Mouse (Mus musculus) heart, embryonic 13.5 days (tissue): ENCODE measurements at regions not wholly inside any gene's neighbourhood (a gene's known extent, or its start where the extent isn't known, plus 50 kb on each side); places are given as distances from the start of the nearest gene placed in this dataset.

ENCODE experiments used
- ATAC-seq: fragments of 200-750 bp; cut with Nextera tagmentation; 2 replicates; pipeline ENCODE4 v1.8.0; 2017; ENCODE audit warnings: moderate TSS enrichment; ENCODE audit not compliant: insufficient number of reproducible peaks, low FRiP score, low TSS enrichment; ENCODE audit errors: extremely low read depth
- H3K27ac ChIP-seq: fragments of 300-500 bp; sonication (generic); replicated peaks from 2 replicates; pipeline ENCODE4 v1.5.1; 2015; ENCODE audit warnings: moderate library complexity, mild to moderate bottlenecking, inconsistent platforms
- H3K27me3 ChIP-seq: fragments of 300-500 bp; sonication (generic); replicated peaks from 2 replicates; pipeline ENCODE4 v1.6.1; 2015; ENCODE audit warnings: mild to moderate bottlenecking, inconsistent platforms
- H3K36me3 ChIP-seq: fragments of 300-500 bp; sonication (generic); 2 replicates; pipeline ENCODE4 v1.6.1; 2015; ENCODE audit warnings: mild to moderate bottlenecking, inconsistent platforms
- H3K4me1 ChIP-seq: fragments of 300-500 bp; sonication (generic); 2 replicates; pipeline ENCODE4 v1.6.1; 2015; ENCODE audit warnings: inconsistent platforms
- H3K4me2 ChIP-seq: fragments of 300-500 bp; sonication (generic); 2 replicates; pipeline ENCODE4 v1.6.1; 2015; ENCODE audit warnings: inconsistent platforms, mild to moderate bottlenecking, moderate library complexity
- H3K4me3 ChIP-seq: fragments of 300-500 bp; sonication (generic); 2 replicates; pipeline ENCODE4 v1.5.1; 2015; ENCODE audit warnings: moderate library complexity, mild to moderate bottlenecking, inconsistent platforms
- H3K9ac ChIP-seq: fragments of 300-500 bp; sonication (generic); 2 replicates; pipeline ENCODE4 v1.6.1; 2015; ENCODE audit warnings: inconsistent platforms, mild to moderate bottlenecking, moderate library complexity
- H3K9me3 ChIP-seq: fragments of 300-500 bp; sonication (generic); 2 replicates; pipeline ENCODE4 v1.6.1; 2016; ENCODE audit warnings: inconsistent platforms
- WGBS: fragments of 180-500 bp; shearing (Covaris S2); methylation state at CpG from one replicate; pipeline ENCODE4 v1.1.7; 2015; ENCODE audit warnings: mixed read lengths; 5-methylcytosine and 5-hydroxymethylcytosine counted together

GRCm38 (mm10) chr12:77807674-77808073 is 386.4 kb upstream of the Gm6657 start:
- Histone ChIP-seq H3K27ac (no peak overlapping the region), H3K9ac (no peak overlapping the region), H3K36me3 (no peaks in the 10 kb centered on the region), H3K4me1 (no peaks in the 10 kb centered on the region), H3K27me3 (no peaks in the 10 kb centered on the region), H3K4me3 (no peak overlapping the region), H3K4me2 (no peak overlapping the region), H3K9me3 (no peaks in the 10 kb centered on the region)
- ATAC-seq = no peak
- 81% methylated on average over 7 of the region's 7 CpGs for WGBS

- H3K4me3 ChIP-seq = no peak overlapping the region
- no peak for ATAC-seq
- H3K27ac ChIP-seq = no peak overlapping the region
- no peaks in the 10 kb centered on the region for H3K4me1 ChIP-seq
- WGBS = 51% methylated on average over 2 of the region's 2 CpGs
- H3K36me3 ChIP-seq = no peaks in the 10 kb centered on the region
- H3K9me3 ChIP-seq = no peaks in the 10 kb centered on the region
- H3K9ac ChIP-seq = no peak overlapping the region
- H3K27me3 ChIP-seq = no peaks in the 10 kb centered on the region
- H3K4me2 ChIP-seq = no peak overlapping the region
Observed at GRCm38 (mm10) chr12:77811276-77811675, 382.8 kb upstream of the Gm6657 start.

- Histone ChIP-seq H3K9me3 (no peaks in the 10 kb centered on the region), H3K4me2 (no peak overlapping the region), H3K4me1 (no peaks in the 10 kb centered on the region), H3K9ac (no peak overlapping the region), H3K27ac (no peak overlapping the region), H3K36me3 (no peaks in the 10 kb centered on the region), H3K27me3 (no peaks in the 10 kb centered on the region), H3K4me3 (no peak overlapping the region)
- ATAC-seq = no peak
- 87% methylated on average over 16 of the region's 16 CpGs for WGBS
Observed at GRCm38 (mm10) chr12:77819456-77819855, 374.6 kb upstream of the Gm6657 start.

GRCm38 (mm10) chr12:77823381-77824030 is 370.5 kb upstream of the Gm6657 start:
- Histone ChIP-seq H3K9me3 (peaks cover 8% of the 10 kb centered on the region), H3K9ac (no peak overlapping the region), H3K36me3 (no peaks in the 10 kb centered on the region), H3K4me3 (no peak overlapping the region), H3K4me1 (no peaks in the 10 kb centered on the region), H3K27me3 (no peaks in the 10 kb centered on the region), H3K4me2 (no peak overlapping the region), H3K27ac (no peak overlapping the region)
- WGBS = 21% methylated on average over 3 of the region's 3 CpGs
- no peak for ATAC-seq

- no peak for ATAC-seq
- Histone ChIP-seq H3K27me3 (no peaks in the 10 kb centered on the region), H3K4me2 (no peak overlapping the region), H3K9me3 (no peaks in the 10 kb centered on the region), H3K4me1 (no peaks in the 10 kb centered on the region), H3K36me3 (no peaks in the 10 kb centered on the region), H3K9ac (no peak overlapping the region), H3K27ac (no peak overlapping the region), H3K4me3 (no peak overlapping the region)
- 93% methylated on average over 9 of the region's 9 CpGs for WGBS
Observed at GRCm38 (mm10) chr12:77833411-77834169, 360.5 kb upstream of the Gm6657 start.

GRCm38 (mm10) chr12:77834891-77835290 is 359.2 kb upstream of the Gm6657 start:
- H3K4me3 ChIP-seq = no peak overlapping the region
- no peak overlapping the region for H3K27ac ChIP-seq
- ATAC-seq = no peak
- H3K4me2 ChIP-seq = no peak overlapping the region
- H3K36me3 ChIP-seq = no peaks in the 10 kb centered on the region
- H3K27me3 ChIP-seq = no peaks in the 10 kb centered on the region
- WGBS = 59% methylated on average over 1 of the region's 1 CpGs
- H3K4me1 ChIP-seq = no peaks in the 10 kb centered on the region
- no peak overlapping the region for H3K9ac ChIP-seq
- H3K9me3 ChIP-seq = no peaks in the 10 kb centered on the region

GRCm38 (mm10) chr12:77836231-77836630 is 357.8 kb upstream of the Gm6657 start:
- Histone ChIP-seq H3K4me1 (0 out of 2 replicates have a peak, but pooled peaks cover 2% of the 10 kb centered on the region), H3K27ac (no peak overlapping the region), H3K27me3 (no peaks in the 10 kb centered on the region), H3K4me2 (no peak overlapping the region), H3K9ac (no peak overlapping the region), H3K9me3 (no peaks in the 10 kb centered on the region), H3K36me3 (no peaks in the 10 kb centered on the region), H3K4me3 (no peak overlapping the region)
- 66% methylated on average over 2 of the region's 2 CpGs for WGBS
- no peak for ATAC-seq

- Histone ChIP-seq H3K4me1 (peaks cover 6% of the 10 kb centered on the region; the same call in 1 of the 2 replicates), H3K4me2 (no peak overlapping the region), H3K27ac (no peak overlapping the region), H3K4me3 (no peak overlapping the region), H3K36me3 (no peaks in the 10 kb centered on the region), H3K27me3 (no peaks in the 10 kb centered on the region), H3K9me3 (no peaks in the 10 kb centered on the region), H3K9ac (no peak overlapping the region)
- no peak for ATAC-seq
- 64% methylated on average over 7 of the region's 7 CpGs for WGBS
Observed at GRCm38 (mm10) chr12:77841844-77842415, 352.1 kb upstream of the Gm6657 start.

- Histone ChIP-seq H3K27ac (peak overlapping the region; percentile 32; the same call in 1 of the 2 replicates), H3K36me3 (no peaks in the 10 kb centered on the region), H3K4me3 (no peak overlapping the region), H3K4me2 (peak overlapping the region; percentile 37), H3K27me3 (no peaks in the 10 kb centered on the region), H3K9ac (no peak overlapping the region), H3K4me1 (peaks cover 19% of the 10 kb centered on the region), H3K9me3 (no peaks in the 10 kb centered on the region)
- no peak for ATAC-seq
- 24% methylated on average over 9 of the region's 9 CpGs for WGBS
Observed at GRCm38 (mm10) chr12:77852595-77853577, 341.2 kb upstream of the Gm6657 start.

GRCm38 (mm10) chr12:77854281-77855075 is 339.6 kb upstream of the Gm6657 start:
- Histone ChIP-seq H3K4me2 (no peak overlapping the region), H3K9ac (no peak overlapping the region), H3K9me3 (no peaks in the 10 kb centered on the region), H3K4me3 (no peak overlapping the region), H3K4me1 (peaks cover 19% of the 10 kb centered on the region), H3K36me3 (no peaks in the 10 kb centered on the region), H3K27me3 (no peaks in the 10 kb centered on the region), H3K27ac (no peak overlapping the region)
- ATAC-seq = no peak
- WGBS = 76% methylated on average over 15 of the region's 15 CpGs
